7 mouse cellular contexts compared by ENCODE assay signal in the genomic region with DNA sequence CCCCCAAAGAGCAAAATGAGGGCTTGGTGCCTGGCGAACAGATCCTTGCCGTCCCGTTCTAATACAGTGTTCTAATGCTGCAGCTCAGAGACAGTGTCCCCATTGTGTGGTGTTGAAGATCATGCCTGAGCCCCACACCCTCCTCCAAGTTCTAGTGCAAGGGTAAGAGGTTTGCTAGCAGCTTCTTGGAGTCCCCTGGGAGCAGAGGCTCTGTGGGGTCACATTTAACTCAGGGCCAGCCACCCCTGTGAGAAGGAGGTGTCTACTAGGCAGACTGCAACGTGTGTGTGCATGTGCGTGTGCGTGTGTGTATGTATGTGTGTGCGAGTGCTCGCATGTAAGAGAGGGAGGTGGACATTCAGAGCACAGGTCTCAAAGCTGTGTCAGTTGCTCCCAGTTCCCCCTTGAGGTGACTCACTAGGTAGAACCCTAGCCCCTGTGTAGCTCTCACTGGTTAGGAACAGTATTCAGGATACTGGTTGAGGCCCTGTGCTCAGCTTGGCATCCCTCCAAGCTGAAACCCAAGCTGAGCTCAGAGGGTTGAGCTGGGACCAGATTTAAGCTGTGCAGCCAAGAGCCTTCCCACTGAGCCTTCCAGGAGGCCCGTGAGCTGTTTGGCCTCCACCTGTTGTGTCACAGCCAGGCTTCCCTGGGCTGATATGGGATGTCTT. TPM values are rescaled to one million over a fixed set of nuclear protein-coding genes. Genes with fewer than 3 reads are reported as not detected.
A peak's percentile ranks its signal among the peaks of the same experiment; 100 is the strongest.
DNase-seq lines count a peak whose midpoint lies in the region; ATAC-seq lines count a peak whose summit lies in the region.

No protein-coding gene starts in this region.

- H3K27me3 ChIP-seq in lung, embryonic 16.5 days (ENCODE audit: control insufficient read depth, insufficient read depth, low read depth, low read length), result no peaks in the 10 kb centered on the region
- H3K27me3 ChIP-seq in embryonic facial prominence, embryonic 14.5 days (replicated peaks; ENCODE audit: control insufficient read depth, insufficient read depth, low read length), result no peaks in the 10 kb centered on the region
- H3K27me3 ChIP-seq in intestine, embryonic 16.5 days (replicated peaks; ENCODE audit: control insufficient read depth, insufficient read depth, low read length), result no peaks in the 10 kb centered on the region
- H3K27me3 ChIP-seq in neural tube, embryonic 13.5 days, result no peaks in the 10 kb centered on the region

- peaks cover 44% of the 10 kb centered on the region for H3K4me1 ChIP-seq in lung, embryonic 16.5 days (replicated peaks; ENCODE audit: control insufficient read depth, insufficient read depth, low read length)
- H3K4me1 ChIP-seq in embryonic facial prominence, embryonic 14.5 days (ENCODE audit: control insufficient read depth, insufficient read depth, low read length), result peaks cover 44% of the 10 kb centered on the region
- peaks cover 31% of the 10 kb centered on the region for H3K4me1 ChIP-seq in intestine, embryonic 16.5 days (ENCODE audit: control insufficient read depth, insufficient read depth, low read length)
- peaks cover 67% of the 10 kb centered on the region for H3K4me1 ChIP-seq in neural tube, embryonic 13.5 days (replicated peaks)

- WGBS in lung, embryonic 16.5 days, result 34% methylated on average over 9 of the region's 9 CpGs
- WGBS in embryonic facial prominence, embryonic 14.5 days, result 36% methylated on average over 9 of the region's 9 CpGs
- 49% methylated on average over 9 of the region's 9 CpGs for WGBS in intestine, embryonic 16.5 days
- WGBS in neural tube, embryonic 13.5 days, result 52% methylated on average over 9 of the region's 9 CpGs

- H3K4me3 ChIP-seq in lung, embryonic 16.5 days (ENCODE audit: low read length), result peak overlapping the region; percentile 89
- peak overlapping the region; percentile 74 for H3K4me3 ChIP-seq in embryonic facial prominence, embryonic 14.5 days (ENCODE audit: low read depth, low read length)
- peak overlapping the region; percentile 82 for H3K4me3 ChIP-seq in intestine, embryonic 16.5 days (ENCODE audit: low read length)
- peak overlapping the region; percentile 95 for H3K4me3 ChIP-seq in neural tube, embryonic 13.5 days

- H3K27ac ChIP-seq in lung, embryonic 16.5 days (ENCODE audit: low read length), result peak overlapping the region; percentile 98
- peak overlapping the region; percentile 95 for H3K27ac ChIP-seq in embryonic facial prominence, embryonic 14.5 days (replicated peaks; ENCODE audit: low read depth, low read length)
- peak overlapping the region; percentile 95 for H3K27ac ChIP-seq in intestine, embryonic 16.5 days (ENCODE audit: low read length)
- peak overlapping the region; percentile 98 for H3K27ac ChIP-seq in neural tube, embryonic 13.5 days (replicated peaks)

- H3K9ac ChIP-seq in lung, embryonic 16.5 days (ENCODE audit: low read length), result peak overlapping the region; percentile 93
- H3K9ac ChIP-seq in embryonic facial prominence, embryonic 14.5 days (ENCODE audit: low read depth, low read length), result peak overlapping the region; percentile 91
- H3K9ac ChIP-seq in intestine, embryonic 16.5 days (ENCODE audit: low read depth, low read length), result peak overlapping the region; percentile 91
- peak overlapping the region; percentile 94 for H3K9ac ChIP-seq in neural tube, embryonic 13.5 days

- H3K36me3 ChIP-seq in lung, embryonic 16.5 days (ENCODE audit: control insufficient read depth, insufficient read depth, low read length), result no peaks in the 10 kb centered on the region
- no peaks in the 10 kb centered on the region; the same call in 1 of the 2 replicates for H3K36me3 ChIP-seq in embryonic facial prominence, embryonic 14.5 days (ENCODE audit: control insufficient read depth, insufficient read depth, low read length)
- no peaks in the 10 kb centered on the region for H3K36me3 ChIP-seq in intestine, embryonic 16.5 days (ENCODE audit: control insufficient read depth, insufficient read depth, low read length)
- H3K36me3 ChIP-seq in neural tube, embryonic 13.5 days, result no peaks in the 10 kb centered on the region

- no peaks in the 10 kb centered on the region for H3K9me3 ChIP-seq in lung, embryonic 16.5 days (ENCODE audit: control insufficient read depth, low read length)
- no peaks in the 10 kb centered on the region for H3K9me3 ChIP-seq in embryonic facial prominence, embryonic 14.5 days (ENCODE audit: control insufficient read depth, low read length)
- no peaks in the 10 kb centered on the region for H3K9me3 ChIP-seq in intestine, embryonic 16.5 days (ENCODE audit: control insufficient read depth, low read length)
- no peaks in the 10 kb centered on the region for H3K9me3 ChIP-seq in neural tube, embryonic 13.5 days

- ATAC-seq in lung, embryonic 16.5 days (ENCODE audit: low read depth), result no peak
- ATAC-seq in embryonic facial prominence, embryonic 14.5 days (ENCODE audit: low read depth), result peak; percentile 66
- ATAC-seq in intestine, embryonic 16.5 days, result no peak
- ATAC-seq in neural tube, embryonic 13.5 days (ENCODE audit: low read depth), result peak; percentile 5; the same call in 1 of the 2 replicates

- H3K4me2 ChIP-seq in lung, embryonic 16.5 days (ENCODE audit: low read depth, low read length), result peak overlapping the region; percentile 75
- peak overlapping the region; percentile 86 for H3K4me2 ChIP-seq in embryonic facial prominence, embryonic 14.5 days (ENCODE audit: low read depth, low read length)
- H3K4me2 ChIP-seq in intestine, embryonic 16.5 days (ENCODE audit: low read depth, low read length), result peak overlapping the region; percentile 68
- peak overlapping the region; percentile 99 for H3K4me2 ChIP-seq in neural tube, embryonic 13.5 days

- no peak for DNase-seq in lung, adult 18-20 months
- DNase-seq in embryonic facial prominence, embryonic 14.5 days (ENCODE audit: low spot score), result peak; percentile 91
- no peak for DNase-seq in B cell, adult 2 months
- DNase-seq in adrenal gland, adult 8-10 months, result no peak

RNA-seq across cellular contexts. Expression of a gene that starts 1.4 kb away (rescaled TPM):
- polyA plus RNA-seq in lung, embryonic 16.5 days (2015; fragmentation: Nextera tagmentation; extraction: Ambion mirVana), result 47.2 and 51.6 TPM in 2 replicates
- 29.3 and 33.8 TPM in 2 replicates for polyA plus RNA-seq in embryonic facial prominence, embryonic 14.5 days (2014; fragmentation: Nextera tagmentation; extraction: Ambion mirVana)
- 22.6 and 23.2 TPM in 2 replicates for polyA plus RNA-seq in intestine, embryonic 16.5 days (2015; fragmentation: Nextera tagmentation; extraction: Ambion mirVana)
- 109 and 114 TPM in 2 replicates for polyA plus RNA-seq in neural tube, embryonic 13.5 days (2015; fragmentation: Nextera tagmentation; extraction: Ambion mirVana)
- 10 to 100 TPM; 10.7 to 41.6 (median 24.6) TPM for total RNA-seq in adrenal gland, adult 8-10 months (2022)

RNA-seq across cellular contexts. Expression of a gene that starts 22.4 kb away (rescaled TPM):
- 0.60 TPM in 2 replicates for polyA plus RNA-seq in lung, embryonic 16.5 days (2015; fragmentation: Nextera tagmentation; extraction: Ambion mirVana)
- 0.17 and 0.28 TPM in 2 replicates for polyA plus RNA-seq in embryonic facial prominence, embryonic 14.5 days (2014; fragmentation: Nextera tagmentation; extraction: Ambion mirVana)
- 0.26 and 0.27 TPM in 2 replicates for polyA plus RNA-seq in intestine, embryonic 16.5 days (2015; fragmentation: Nextera tagmentation; extraction: Ambion mirVana)
- 0.06 and 0.08 TPM in 2 replicates for polyA plus RNA-seq in neural tube, embryonic 13.5 days (2015; fragmentation: Nextera tagmentation; extraction: Ambion mirVana)
- total RNA-seq in adrenal gland, adult 8-10 months (2022), result 1 to 10 TPM in 3 of 4 experiments, under 1 TPM in 1; 0.32 to 4.1 (median 2.2) TPM

RNA-seq across cellular contexts. Expression of a gene that starts 35.2 kb away (rescaled TPM):
- 22.8 and 24.7 TPM in 2 replicates for polyA plus RNA-seq in lung, embryonic 16.5 days (2015; fragmentation: Nextera tagmentation; extraction: Ambion mirVana)
- polyA plus RNA-seq in embryonic facial prominence, embryonic 14.5 days (2014; fragmentation: Nextera tagmentation; extraction: Ambion mirVana), result 24.2 and 27.6 TPM in 2 replicates
- 23.3 and 24.1 TPM in 2 replicates for polyA plus RNA-seq in intestine, embryonic 16.5 days (2015; fragmentation: Nextera tagmentation; extraction: Ambion mirVana)
- 30.1 and 34.2 TPM in 2 replicates for polyA plus RNA-seq in neural tube, embryonic 13.5 days (2015; fragmentation: Nextera tagmentation; extraction: Ambion mirVana)
- 10 to 100 TPM; 21.0 to 23.8 (median 21.9) TPM for total RNA-seq in adrenal gland, adult 8-10 months (2022)

RNA-seq across cellular contexts. Expression of a gene that starts 44.0 kb away (rescaled TPM):
- 4.2 and 4.4 TPM in 2 replicates for polyA plus RNA-seq in lung, embryonic 16.5 days (2015; fragmentation: Nextera tagmentation; extraction: Ambion mirVana)
- 1.3 and 2.1 TPM in 2 replicates for polyA plus RNA-seq in embryonic facial prominence, embryonic 14.5 days (2014; fragmentation: Nextera tagmentation; extraction: Ambion mirVana)
- polyA plus RNA-seq in intestine, embryonic 16.5 days (2015; fragmentation: Nextera tagmentation; extraction: Ambion mirVana), result 0.86 and 1.1 TPM in 2 replicates
- 1.3 and 2.0 TPM in 2 replicates for polyA plus RNA-seq in neural tube, embryonic 13.5 days (2015; fragmentation: Nextera tagmentation; extraction: Ambion mirVana)
- total RNA-seq in adrenal gland, adult 8-10 months (2022), result 1 to 10 TPM; 1.1 to 3.4 (median 2.2) TPM

Comparison
In these comparisons a context has a peak if more than half of its experiments do, and no peak if none do; other contexts are left out.
1. ATAC-seq: peak in embryonic facial prominence, embryonic 14.5 days (single experiment) and neural tube, embryonic 13.5 days (single experiment); none in lung, embryonic 16.5 days (single experiment) and intestine, embryonic 16.5 days (single experiment).
2. Peak in every context shown above with its lines, with median percentiles within 50 percentile points of each other: H3K27ac ChIP-seq, H3K4me2 ChIP-seq, H3K4me3 ChIP-seq and H3K9ac ChIP-seq.